Mouse (Mus musculus): ENCODE data around the gene Otor. TPM values are rescaled to one million over a fixed set of nuclear protein-coding genes. Genes with fewer than 3 reads are reported as not detected.
A peak's percentile ranks its signal among the peaks of the same experiment; 100 is the strongest.

Gene Otor
- 0.28 and 0.30 TPM in 2 replicates for polyA plus RNA-seq (2016; fragmentation: Nextera tagmentation; extraction: Ambion mirVana)

DNA sequence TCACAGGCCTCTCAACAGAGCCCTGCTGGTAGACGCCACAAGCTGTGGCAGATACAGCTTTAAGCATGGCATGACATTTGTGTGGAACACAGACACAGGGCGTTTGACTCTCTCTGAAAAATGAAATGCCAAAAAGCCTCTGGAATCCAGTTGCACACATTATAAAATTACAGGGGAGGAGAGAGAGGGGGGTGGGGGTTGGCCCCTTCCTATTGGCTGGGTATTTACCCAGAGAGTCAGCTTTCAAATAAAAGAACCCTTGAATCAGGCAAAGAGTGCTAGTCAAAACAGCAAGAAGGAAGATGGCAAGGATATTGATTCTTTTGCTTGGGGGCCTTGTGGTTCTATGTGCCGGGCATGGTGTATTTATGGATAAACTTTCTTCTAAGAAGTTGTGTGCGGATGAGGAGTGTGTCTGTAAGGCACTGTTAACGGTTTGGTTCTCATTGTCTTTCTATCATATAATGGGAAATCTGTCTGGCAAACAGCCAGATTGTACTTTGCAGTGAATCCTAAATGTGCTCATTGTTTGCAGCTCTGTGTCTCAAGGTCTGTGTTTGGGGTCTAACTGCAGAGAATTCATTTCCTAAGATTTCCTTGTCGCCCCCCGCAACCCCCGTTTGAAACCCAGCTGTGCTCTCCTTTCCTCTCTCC is at the start of gene Otor:
Gene Otor (plus strand): TSS at position 276 of the 654 bp plus-strand sequence.
- no peak within 1 kb of the TSS for H3K4me3 ChIP-seq
- no peak for ATAC-seq

DNA sequence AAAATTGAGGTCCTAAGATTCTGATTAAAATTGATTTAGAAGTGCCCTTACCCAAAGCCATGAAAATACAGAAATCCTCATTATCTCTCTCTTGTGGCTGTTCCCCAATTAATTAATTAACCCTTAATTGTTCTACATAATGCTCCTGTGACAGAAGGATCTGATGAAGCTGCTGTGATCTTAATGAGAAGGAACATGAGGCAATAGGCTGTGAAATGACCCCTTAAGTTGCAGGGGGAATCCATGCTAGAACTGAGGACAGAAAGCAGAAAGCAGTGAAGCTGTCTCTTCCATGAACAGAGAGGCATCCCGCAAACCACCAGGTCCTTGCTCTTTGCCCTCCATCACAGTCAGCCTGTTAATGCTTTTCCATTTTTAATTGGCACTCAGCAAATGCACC is 47.0 kb upstream of the Otor start:
- no peaks in the 10 kb centered on the region for H3K9me3 ChIP-seq (replicated peaks)
- 79% methylated on average over 1 of the region's 1 CpGs for WGBS (ENCODE audit: insufficient replicate concordance)
- ATAC-seq = no peak
- H3K4me3 ChIP-seq = no peak overlapping the region
- no peak overlapping the region for H3K9ac ChIP-seq
- H3K4me1 ChIP-seq = no peaks in the 10 kb centered on the region
- no peak overlapping the region for H3K27ac ChIP-seq
- no peaks in the 10 kb centered on the region for H3K36me3 ChIP-seq
- H3K4me2 ChIP-seq = no peak overlapping the region
- H3K27me3 ChIP-seq (replicated peaks) = no peaks in the 10 kb centered on the region

More for the DNA sequence above, at the start of gene Otor:
- Histone ChIP-seq H3K36me3 (no peaks in the 10 kb centered on the region), H3K4me2 (no peak within 1 kb of the TSS), H3K27me3 (replicated peaks) (no peaks in the 10 kb centered on the region), H3K9me3 (replicated peaks) (no peaks in the 10 kb centered on the region), H3K9ac (no peak within 1 kb of the TSS), H3K4me1 (0 out of 2 replicates have a peak, but pooled peaks cover 6% of the 10 kb centered on the region), H3K27ac (no peak within 1 kb of the TSS)
- WGBS (ENCODE audit: insufficient replicate concordance) = 61% methylated on average over 8 of the region's 8 CpGs

DNA sequence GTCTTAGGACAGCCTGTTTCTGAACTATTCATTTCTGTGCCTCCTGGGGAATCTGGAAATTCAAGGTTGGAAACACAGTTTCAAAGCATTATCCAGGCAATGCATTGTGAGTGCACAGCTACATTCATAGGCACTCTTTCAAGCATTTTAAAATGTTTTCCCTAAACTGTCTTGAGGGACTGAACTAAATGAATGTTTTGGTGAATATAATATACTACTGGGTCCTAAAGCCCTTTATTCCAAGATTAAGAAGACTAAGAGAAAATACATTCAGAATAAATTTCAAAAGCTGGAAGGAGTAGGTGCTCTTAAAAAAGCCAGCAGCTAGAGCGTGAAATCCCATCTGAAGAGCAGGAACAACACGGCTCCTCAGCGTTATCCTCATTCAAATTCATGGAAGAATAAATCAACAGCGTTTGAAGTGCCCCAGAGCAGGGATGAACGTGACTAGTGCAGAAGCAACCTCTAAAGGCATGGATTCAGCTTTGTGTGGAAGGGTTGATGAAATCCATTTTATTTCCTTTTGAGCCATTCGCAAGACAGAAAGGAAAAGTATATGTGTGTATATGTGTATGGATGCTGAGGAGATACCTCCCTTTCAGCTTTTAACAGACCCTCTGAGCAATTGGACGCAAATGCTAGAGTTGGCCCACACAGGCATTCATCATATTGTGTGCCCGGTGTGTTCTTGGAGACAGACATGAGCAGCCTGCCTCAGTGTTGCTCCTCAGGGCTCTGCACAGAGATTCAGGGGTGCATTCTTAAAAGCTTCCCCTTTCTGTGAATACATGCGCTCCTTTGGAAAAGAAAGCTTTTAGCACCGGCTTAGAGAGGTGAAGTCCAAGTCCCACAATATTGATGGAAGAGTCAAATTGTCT is 45.7 kb upstream of the Otor start:
- Histone ChIP-seq H3K27me3 (replicated peaks) (no peaks in the 10 kb centered on the region), H3K9me3 (replicated peaks) (no peaks in the 10 kb centered on the region), H3K4me1 (no peaks in the 10 kb centered on the region), H3K36me3 (no peaks in the 10 kb centered on the region), H3K4me2 (no peak overlapping the region), H3K9ac (no peak overlapping the region), H3K4me3 (no peak overlapping the region), H3K27ac (no peak overlapping the region)
- WGBS (ENCODE audit: insufficient replicate concordance) = 64% methylated on average over 10 of the region's 10 CpGs
- ATAC-seq = no peak

DNA sequence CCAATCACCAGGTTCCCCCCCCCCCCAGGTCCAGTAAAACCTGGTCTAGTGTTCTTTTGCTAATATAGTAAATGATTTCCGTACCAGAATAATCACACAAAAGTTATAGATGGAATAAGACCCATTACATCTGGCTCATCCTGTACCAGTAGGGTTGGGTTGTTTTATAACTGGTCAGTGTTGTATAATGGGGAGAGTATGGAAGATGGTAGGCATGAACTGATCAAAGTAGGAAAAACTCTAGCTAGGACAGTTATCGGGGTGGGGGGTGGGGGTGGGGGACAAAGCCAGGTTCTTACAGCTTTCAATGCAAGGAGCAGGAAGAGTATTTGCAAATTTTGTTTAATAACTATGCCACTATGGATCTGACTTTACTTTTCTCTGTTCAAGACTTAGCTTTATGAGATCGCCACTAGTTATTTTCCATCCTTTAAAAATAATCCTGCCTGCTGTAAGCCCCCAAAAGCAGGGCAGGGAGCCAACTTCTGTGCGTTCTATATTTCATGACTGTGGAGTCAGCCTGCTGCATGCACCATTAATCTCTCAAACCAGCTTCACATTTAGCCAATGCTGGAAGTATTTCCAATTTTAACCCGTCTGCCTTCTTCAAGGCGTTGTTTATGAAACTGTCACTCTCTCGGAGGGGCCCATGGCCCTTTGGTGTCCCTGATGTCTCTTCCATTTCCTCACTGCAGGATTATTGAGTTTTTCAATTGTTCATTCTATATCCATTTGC is 43.8 kb upstream of the Otor start:
- ATAC-seq = no peak
- Histone ChIP-seq H3K27ac (no peak overlapping the region), H3K36me3 (no peaks in the 10 kb centered on the region), H3K9me3 (replicated peaks) (no peaks in the 10 kb centered on the region), H3K4me1 (no peaks in the 10 kb centered on the region), H3K4me3 (no peak overlapping the region), H3K9ac (no peak overlapping the region), H3K4me2 (no peak overlapping the region), H3K27me3 (replicated peaks) (no peaks in the 10 kb centered on the region)
- WGBS (ENCODE audit: insufficient replicate concordance) = 69% methylated on average over 7 of the region's 7 CpGs

DNA sequence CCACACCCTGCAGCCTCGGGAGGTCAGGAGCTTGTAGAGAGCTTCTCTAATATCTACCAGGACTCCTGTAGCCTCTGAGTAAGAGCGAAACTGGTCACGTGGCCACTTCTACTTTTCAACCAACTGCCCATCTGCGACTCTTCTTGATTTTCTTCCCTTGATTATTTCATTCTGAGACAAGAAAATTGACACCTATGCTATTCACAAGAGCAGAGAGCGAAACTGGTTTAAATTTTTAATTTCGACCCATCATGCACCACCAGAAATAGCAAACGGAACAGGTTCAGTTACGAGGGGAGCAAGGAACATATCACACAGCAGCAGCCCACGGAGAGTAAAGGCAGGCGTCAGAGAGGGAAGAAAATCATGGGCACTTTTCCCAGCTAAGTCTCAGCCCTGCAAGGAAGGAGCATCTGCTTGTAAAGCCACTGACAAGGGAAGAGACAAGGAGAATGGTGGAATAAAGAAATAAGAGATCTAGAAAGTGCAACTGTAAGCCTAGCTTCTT is 43.1 kb upstream of the Otor start:
- Histone ChIP-seq H3K4me3 (no peak overlapping the region), H3K9ac (no peak overlapping the region), H3K4me1 (no peaks in the 10 kb centered on the region), H3K27ac (no peak overlapping the region), H3K36me3 (no peaks in the 10 kb centered on the region), H3K9me3 (replicated peaks) (no peaks in the 10 kb centered on the region), H3K27me3 (replicated peaks) (no peaks in the 10 kb centered on the region), H3K4me2 (no peak overlapping the region)
- WGBS (ENCODE audit: insufficient replicate concordance) = 57% methylated on average over 10 of the region's 10 CpGs
- ATAC-seq = no peak

DNA sequence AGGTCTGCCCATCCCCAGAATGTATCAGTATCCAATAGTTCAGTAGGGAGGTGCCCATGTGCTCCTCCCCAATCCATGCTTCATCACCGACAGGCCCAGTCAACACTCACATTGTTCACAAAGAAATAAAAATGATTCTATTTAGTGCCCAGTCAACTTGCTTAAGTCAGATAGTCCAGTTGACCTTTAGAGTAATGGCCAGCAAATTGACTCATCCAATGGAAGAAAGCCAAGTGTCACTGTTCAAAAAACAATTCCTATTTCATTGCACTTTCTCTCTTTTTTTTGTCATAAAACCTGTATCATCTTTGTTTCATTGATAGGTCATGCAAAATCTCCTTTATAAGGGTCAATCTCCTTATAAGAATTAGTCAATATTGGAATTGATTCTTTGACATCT is 36.7 kb upstream of the Otor start:
- H3K27ac ChIP-seq = no peak overlapping the region
- H3K4me1 ChIP-seq = no peaks in the 10 kb centered on the region
- WGBS (ENCODE audit: insufficient replicate concordance) = 71% methylated on average over 1 of the region's 1 CpGs
- H3K4me2 ChIP-seq = no peak overlapping the region
- ATAC-seq = no peak
- no peaks in the 10 kb centered on the region for H3K36me3 ChIP-seq
- no peak overlapping the region for H3K4me3 ChIP-seq
- H3K9ac ChIP-seq = no peak overlapping the region
- H3K27me3 ChIP-seq (replicated peaks) = no peaks in the 10 kb centered on the region
- no peaks in the 10 kb centered on the region for H3K9me3 ChIP-seq (replicated peaks)

DNA sequence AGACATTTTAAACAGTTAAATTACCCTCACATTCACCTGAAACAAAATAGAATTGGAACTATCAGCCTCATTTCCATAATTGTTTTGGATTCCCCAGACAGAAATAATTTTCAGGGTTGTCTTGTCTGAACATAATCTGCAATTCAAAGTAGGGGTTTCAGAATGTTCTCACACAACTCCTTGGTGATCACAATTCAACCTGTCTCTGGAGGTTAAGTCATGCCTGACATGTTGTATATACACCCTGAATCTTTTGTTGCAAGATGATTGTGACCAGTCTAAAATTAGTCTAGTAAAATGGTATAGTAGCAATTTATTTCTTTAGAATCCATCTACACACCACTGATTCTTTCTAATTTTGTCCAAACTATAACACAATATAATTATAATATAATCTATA is 23.0 kb upstream of the Otor start:
- no peaks in the 10 kb centered on the region for H3K27me3 ChIP-seq (replicated peaks)
- H3K9ac ChIP-seq = no peak overlapping the region
- ATAC-seq = no peak
- no peaks in the 10 kb centered on the region for H3K9me3 ChIP-seq (replicated peaks)
- no peaks in the 10 kb centered on the region for H3K4me1 ChIP-seq
- H3K4me2 ChIP-seq = no peak overlapping the region
- no peaks in the 10 kb centered on the region for H3K36me3 ChIP-seq
- no peak overlapping the region for H3K27ac ChIP-seq
- no peak overlapping the region for H3K4me3 ChIP-seq

DNA sequence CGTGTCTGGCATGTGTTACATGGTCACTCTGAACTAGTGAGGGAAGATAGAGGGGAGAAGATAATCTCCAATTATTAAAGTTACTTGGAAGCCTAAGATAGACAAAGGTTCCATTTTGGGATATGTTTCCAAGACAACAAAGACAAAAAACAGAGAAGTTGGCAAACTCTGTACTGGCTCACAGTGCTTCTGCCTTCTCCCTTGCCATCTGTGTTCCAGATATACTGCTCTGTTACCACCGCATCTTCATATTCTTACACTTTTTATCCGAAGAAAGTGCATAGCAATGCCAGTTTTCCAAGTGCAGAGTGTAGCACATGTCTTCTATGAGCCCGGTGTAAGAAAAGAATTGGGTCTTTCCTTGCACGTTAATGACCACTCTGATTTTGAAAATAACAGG is 21.5 kb upstream of the Otor start:
- no peaks in the 10 kb centered on the region for H3K4me1 ChIP-seq
- H3K9ac ChIP-seq = no peak overlapping the region
- H3K4me2 ChIP-seq = no peak overlapping the region
- 56% methylated on average over 5 of the region's 5 CpGs for WGBS (ENCODE audit: insufficient replicate concordance)
- no peak overlapping the region for H3K27ac ChIP-seq
- no peaks in the 10 kb centered on the region for H3K9me3 ChIP-seq (replicated peaks)
- no peak overlapping the region for H3K4me3 ChIP-seq
- H3K27me3 ChIP-seq (replicated peaks) = no peaks in the 10 kb centered on the region; the same call in 1 of the 2 replicates
- H3K36me3 ChIP-seq = no peaks in the 10 kb centered on the region
- no peak for ATAC-seq

DNA sequence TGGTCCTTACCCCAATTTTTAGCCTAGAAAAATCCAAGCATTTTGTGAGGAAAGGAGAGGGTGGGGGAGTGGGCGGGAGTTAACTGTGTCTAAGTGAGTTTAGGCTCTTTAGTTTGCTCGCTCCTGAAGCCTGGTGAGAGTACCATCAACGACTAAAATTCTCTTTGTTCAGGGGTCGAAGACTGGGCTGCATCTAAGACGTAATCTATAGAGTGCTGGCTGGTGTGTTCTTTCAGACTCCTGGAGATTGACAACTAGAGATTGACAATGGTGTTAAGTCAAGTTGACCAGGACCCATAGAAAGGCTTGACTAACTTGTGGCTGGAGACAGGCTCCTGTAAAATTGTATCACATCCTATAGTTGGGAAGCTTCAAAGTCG is 15.9 kb upstream of the Otor start:
- Histone ChIP-seq H3K27ac (no peak overlapping the region), H3K9ac (peak overlapping the region; percentile 85; the same call in 1 of the 2 replicates), H3K9me3 (replicated peaks) (no peaks in the 10 kb centered on the region), H3K4me3 (peak overlapping the region; percentile 79), H3K27me3 (replicated peaks) (no peaks in the 10 kb centered on the region; the same call in 1 of the 2 replicates), H3K36me3 (peaks cover 24% of the 10 kb centered on the region), H3K4me1 (peaks cover 5% of the 10 kb centered on the region; the same call in 1 of the 2 replicates), H3K4me2 (peak overlapping the region; percentile 76)
- 50% methylated on average over 6 of the region's 6 CpGs for WGBS (ENCODE audit: insufficient replicate concordance)
- no peak; the same call in 1 of the 2 replicates for ATAC-seq

DNA sequence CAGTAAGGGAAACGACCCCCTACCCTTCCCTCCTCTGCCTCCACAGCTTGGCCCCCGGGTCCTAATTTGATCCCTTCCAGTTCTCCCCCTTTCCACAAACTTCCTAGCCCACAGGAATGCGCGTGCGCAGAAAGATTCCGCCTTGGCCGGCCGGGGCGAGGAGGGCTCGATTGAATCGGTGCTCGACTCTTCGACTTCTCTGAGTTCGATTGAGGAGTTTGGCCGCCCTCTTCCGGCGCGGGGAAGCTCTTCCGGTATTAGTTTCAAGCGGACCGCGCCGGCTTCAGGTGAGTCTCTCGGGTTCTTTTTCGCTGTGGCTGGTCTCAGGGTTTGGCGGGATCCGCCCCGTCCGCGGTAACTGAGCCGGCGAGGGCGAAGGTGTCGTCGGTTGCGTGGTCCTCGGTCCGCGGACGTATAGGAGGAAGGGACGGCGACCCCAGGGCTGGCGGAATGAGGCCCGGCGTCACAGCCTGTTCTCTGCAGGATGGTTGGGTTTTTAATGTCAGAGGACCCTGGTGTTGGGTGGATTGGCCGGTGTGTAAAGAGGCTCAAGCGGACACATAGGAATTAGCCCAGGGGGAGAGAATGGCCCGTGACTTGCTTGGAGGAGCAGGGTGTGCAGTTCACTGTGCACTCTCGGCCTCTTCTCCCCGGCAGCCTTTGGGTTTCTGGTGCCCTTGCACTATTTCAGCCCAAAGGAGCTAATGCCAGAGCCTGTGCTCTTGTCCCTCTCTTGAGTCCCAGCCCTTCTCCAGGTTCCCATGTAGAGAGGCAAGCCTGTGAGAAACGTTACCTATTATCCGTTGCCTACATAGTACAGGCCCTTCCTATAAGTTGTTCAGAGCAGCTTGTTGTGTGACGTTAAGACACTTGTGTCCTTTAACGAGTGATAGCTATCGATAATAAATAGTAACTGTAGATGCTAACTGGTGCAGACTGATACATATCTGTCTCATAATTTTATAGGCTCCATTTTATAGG is 15.2 kb upstream of the Otor start, which contains the start of gene Snrpb2:
Gene Snrpb2 (plus strand): TSS at position 228 of the 981 bp plus-strand sequence.
- Histone ChIP-seq H3K27me3 (replicated peaks) (no peaks in the 10 kb centered on the region; the same call in 1 of the 2 replicates), H3K4me1 (peaks cover 5% of the 10 kb centered on the region; the same call in 1 of the 2 replicates), H3K9ac (peak within 1 kb of the TSS; percentile 85), H3K9me3 (replicated peaks) (no peaks in the 10 kb centered on the region), H3K36me3 (peaks cover 29% of the 10 kb centered on the region), H3K4me2 (peak within 1 kb of the TSS; percentile 76), H3K4me3 (peak within 1 kb of the TSS; percentile 79), H3K27ac (peak within 1 kb of the TSS; percentile 66; the same call in 1 of the 2 replicates)
- ATAC-seq = peak; percentile 94
- under 1% methylated on average over 55 of the region's 55 CpGs for WGBS (ENCODE audit: insufficient replicate concordance)

DNA sequence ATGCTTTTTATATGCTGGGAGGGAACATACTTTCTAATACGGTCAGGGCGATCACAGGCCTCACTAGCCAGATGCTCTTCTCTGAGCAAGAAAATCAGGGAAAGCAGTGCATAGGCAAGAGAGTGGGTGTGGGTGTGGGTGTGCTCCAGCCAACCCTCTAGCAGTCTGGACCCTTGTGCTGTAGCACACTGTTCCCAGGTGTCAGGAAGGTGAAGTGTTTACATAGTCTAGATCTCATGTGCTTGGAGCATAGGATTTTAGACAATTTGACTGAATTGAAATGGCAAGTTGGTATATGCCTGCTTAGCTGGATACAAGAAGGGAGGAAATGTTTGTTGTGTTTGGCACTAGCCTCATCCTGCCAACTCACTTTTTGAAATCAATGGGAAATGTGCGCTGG is 12.4 kb upstream of the Otor start:
- H3K27ac ChIP-seq = no peak overlapping the region
- H3K4me1 ChIP-seq = peaks cover 5% of the 10 kb centered on the region; the same call in 1 of the 2 replicates
- no peaks in the 10 kb centered on the region; the same call in 1 of the 2 replicates for H3K27me3 ChIP-seq (replicated peaks)
- H3K9ac ChIP-seq = no peak overlapping the region
- no peak overlapping the region for H3K4me3 ChIP-seq
- ATAC-seq = no peak
- no peak overlapping the region for H3K4me2 ChIP-seq
- H3K9me3 ChIP-seq (replicated peaks) = no peaks in the 10 kb centered on the region
- H3K36me3 ChIP-seq = peaks cover 54% of the 10 kb centered on the region
- 87% methylated on average over 3 of the region's 3 CpGs for WGBS (ENCODE audit: insufficient replicate concordance)
